Mouse (Mus musculus) layer of hippocampus, adult 2 months (tissue): Measurements from ENCODE around the gene Hoxa1. TPM values are rescaled to one million over a fixed set of nuclear protein-coding genes. Genes with fewer than 3 reads are reported as not detected.

Experiments
- DNase-seq, 2 experiments: peaks; one replicate each; pipeline ENCODE4 v3.0.0; 2022; ENCODE audit warnings: low spot score in 2 of 2
- H3K27ac ChIP-seq: fragments of 200-600 bp; 2 replicates; pipeline ENCODE4 v1.8.1; 2022
- H3K4me3 ChIP-seq: fragments of 200-600 bp; 2 replicates; pipeline ENCODE4 v1.8.1; 2022; ENCODE audit warnings: mild to moderate bottlenecking
- CTCF ChIP-seq: fragments of 200-600 bp; conservative IDR thresholded peaks from 2 replicates; pipeline ENCODE4 v1.8.1; 2022; ENCODE audit warnings: antibody characterized with exemption, mild to moderate bottlenecking, moderate library complexity
- total RNA-seq, 2 experiments: library from RNA; stranded (reverse); gene quantifications; 2 replicates each; pipeline ENCODE4 v1.2.3; 2021

The Hoxa1 gene
- total RNA-seq, 2 experiments from 2014 or later, result not detected

DNA sequence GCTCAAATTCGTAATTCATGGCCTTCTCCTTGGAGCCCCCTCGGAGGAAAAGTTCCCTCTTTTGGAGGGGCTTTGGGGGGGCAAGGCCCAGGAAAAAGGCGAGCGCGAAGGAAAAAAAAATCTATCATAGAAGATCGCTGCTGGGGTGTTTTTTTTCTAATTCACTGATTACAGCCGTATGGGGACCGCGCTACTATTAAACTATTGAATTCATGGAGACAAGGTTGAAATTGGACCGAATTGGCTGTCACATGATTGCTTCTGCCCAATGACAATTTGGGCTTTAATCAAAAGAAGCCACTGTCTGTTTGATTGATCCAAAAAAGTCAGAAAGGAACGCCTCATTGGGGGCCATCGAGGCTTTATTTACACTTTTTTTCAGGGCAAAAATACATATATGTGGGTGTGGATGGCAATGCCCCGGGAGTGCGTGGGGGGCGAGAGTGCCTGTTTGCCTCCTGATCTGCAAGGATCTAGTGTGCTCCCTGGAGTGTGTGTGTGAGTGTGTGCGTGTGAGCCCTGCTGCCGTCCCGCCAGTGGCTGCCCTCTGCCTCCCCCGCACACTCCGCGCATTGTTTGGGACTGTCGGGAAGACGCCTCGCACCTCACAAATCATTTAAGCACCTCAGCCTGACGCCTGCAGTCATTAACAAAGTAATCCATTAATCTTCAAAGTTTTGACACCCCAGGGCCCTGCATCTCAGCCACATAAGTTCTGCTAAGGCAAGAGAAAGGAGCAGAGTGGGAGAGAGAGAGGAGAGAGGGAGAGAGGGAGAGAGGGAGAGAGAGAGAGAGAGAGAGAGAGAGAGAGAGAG lies 6.7 kb upstream of the Hoxa1 start, which contains the start of gene Hoxa2:
Gene Hoxa2, minus strand, starts transcription at position 206 of the 815 bp plus-strand sequence.
- Histone ChIP-seq H3K4me3 (no peak within 1 kb of the TSS), H3K27ac (no peak within 1 kb of the TSS)
- TF ChIP-seq CTCF, result no peak
- no peak for DNase-seq

DNA sequence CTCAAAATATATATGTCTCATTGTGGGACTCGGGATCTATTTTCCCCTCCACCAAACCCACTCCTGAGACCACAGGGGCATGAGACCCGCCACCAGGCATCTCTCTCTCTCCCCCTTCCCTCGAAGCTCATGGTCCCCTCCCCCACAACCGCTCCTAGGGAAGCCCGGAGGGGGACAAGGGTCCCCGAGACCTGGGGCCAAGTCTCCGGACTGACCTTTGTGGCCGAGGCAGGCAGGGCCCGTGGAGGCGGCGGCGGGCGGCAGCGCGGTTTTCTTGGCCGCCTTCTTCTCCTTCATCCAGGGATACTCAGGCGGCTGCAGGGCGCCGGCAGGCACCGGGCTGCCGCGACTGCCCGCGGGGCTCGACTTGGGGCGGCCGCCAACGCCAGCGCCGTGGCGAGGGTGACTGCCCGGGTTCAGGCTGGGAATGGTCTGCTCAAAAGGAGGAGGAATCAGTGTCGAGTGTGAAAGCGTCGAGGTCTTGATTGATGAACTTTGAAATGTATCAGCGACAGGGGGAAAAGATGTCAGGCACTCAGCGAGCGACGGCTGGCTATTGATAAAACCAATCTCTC lies 6.0 kb upstream of the Hoxa1 start:
- no peak for TF ChIP-seq CTCF
- Histone ChIP-seq H3K27ac (no peak overlapping the region), H3K4me3 (no peak overlapping the region)
- DNase-seq, result no peak

DNA sequence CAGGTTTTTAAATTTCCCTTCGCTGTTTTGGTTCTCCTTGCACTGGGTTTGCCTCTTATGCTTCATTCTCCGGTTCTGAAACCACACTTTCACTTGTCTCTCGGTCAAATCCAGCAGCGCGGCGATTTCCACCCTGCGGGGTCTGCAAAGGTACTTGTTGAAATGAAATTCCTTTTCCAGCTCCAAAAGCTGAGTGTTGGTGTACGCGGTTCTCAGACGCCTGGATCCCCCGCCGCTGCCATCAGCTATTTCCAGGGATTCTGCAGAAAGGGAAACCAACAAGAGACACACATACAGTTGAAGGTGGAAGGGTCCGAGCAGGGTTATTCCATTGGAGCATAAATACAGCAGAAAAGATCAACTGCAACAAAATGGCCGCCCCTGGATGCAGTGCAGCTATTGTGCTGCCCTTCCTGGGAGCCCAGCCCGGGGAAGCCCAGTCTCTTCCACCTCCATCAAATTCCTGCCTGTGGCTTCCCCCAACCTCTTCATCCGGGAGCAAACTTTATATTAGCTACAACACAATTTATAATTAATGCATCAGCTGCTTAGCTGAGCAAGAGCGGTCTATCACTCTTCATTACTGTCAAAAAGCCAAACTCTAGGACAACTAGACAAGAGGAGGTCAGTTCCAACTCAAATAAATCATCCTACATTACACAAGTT lies 5.4 kb upstream of the Hoxa1 start:
- TF ChIP-seq CTCF, result no peak
- DNase-seq, result no peak
- Histone ChIP-seq H3K4me3 (no peak overlapping the region), H3K27ac (no peak overlapping the region)

DNA sequence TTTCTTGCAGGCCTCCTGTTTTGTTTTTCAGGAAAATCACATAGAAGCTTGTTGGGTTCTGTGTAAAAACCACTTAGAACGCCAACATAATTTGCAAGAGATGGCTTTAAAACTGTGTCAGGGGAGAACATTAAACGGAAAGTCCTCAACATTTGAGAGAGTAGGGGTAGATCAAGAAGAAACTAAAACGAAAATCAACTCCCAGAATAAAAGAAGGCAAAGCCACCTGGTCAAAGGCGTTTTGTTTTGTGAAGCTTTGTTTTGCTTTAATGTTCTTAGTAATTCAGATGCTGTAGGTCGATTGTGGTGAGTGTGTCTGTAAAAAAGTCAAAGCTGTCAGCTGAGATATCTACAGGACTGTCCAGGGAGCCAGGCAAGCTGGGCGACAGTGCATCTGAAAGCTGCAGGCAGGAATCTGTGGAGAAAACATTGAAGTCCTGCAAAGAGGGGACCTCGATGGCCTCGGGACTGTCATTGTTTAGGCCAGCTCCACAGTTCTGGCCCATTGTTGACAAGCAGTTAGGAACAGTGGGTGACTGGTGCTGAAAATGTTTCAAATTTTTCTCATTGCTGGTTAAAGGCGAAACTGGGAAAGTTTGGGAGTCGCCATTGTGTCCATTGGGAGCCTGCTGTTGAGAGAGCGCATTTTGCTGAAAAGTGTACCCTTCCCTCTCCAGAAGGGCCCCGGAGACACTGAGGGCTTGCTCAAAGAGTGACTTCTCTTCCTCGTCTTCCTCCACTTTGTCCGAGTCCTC lies 4.7 kb upstream of the Hoxa1 start:
- Histone ChIP-seq H3K27ac (no peak overlapping the region), H3K4me3 (no peak overlapping the region)
- no peak for DNase-seq
- TF ChIP-seq CTCF, result no peak

DNA sequence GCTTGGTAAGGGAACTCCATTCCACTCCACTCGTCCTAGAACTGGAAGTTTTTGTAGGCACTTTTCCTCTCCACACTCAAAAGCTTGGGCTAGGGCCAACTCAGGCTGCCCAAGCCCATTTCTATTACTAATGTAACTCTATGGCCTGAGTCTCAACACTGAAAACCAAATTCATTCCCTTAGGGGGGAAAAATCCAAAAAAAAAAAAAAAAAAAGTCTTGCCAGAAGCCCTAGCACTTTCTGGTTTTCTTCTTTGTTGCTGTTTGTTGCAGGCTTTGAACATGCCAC lies 3.9 kb upstream of the Hoxa1 start:
- H3K27ac ChIP-seq, result no peak overlapping the region
- no peak for TF ChIP-seq CTCF
- H3K4me3 ChIP-seq, result no peak overlapping the region
- no peak for DNase-seq

DNA sequence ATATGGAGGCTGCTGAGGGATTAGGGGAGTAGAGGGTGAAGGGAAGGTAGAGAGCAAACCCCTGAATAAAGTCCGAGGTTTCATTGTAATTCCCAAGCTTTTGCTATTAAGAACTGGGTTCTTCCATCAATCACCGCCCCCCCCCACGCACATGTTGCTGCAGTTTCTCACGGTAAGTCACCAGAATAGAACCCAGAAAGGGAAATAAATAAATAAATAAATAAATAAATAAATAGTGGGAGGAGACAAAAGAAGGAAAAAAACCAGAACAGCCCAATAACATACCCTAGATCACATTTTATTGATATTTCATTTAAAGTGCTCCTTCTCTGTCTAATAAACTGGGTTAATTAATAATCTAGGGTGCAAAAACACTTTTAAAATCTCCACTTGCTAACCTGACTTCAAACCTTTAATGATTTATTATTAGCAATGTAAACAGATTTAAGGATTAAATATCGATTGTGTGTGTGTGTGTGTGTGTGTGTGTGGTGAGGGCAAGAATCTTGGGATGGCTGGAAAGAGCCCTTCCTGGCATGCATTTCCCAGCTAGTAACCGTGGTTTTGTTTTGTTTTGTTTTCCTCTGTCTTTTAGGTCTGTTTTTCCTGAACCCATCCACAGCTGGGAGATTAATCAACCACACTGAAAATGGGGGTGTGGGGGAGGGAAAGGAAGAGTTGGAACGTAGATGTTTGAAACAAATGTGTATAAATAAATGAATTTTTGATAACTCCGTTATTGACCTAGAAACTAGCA lies 3.4 kb upstream of the Hoxa1 start:
- H3K4me3 ChIP-seq, result no peak overlapping the region
- no peak overlapping the region for H3K27ac ChIP-seq
- no peak for TF ChIP-seq CTCF
- no peak for DNase-seq

DNA sequence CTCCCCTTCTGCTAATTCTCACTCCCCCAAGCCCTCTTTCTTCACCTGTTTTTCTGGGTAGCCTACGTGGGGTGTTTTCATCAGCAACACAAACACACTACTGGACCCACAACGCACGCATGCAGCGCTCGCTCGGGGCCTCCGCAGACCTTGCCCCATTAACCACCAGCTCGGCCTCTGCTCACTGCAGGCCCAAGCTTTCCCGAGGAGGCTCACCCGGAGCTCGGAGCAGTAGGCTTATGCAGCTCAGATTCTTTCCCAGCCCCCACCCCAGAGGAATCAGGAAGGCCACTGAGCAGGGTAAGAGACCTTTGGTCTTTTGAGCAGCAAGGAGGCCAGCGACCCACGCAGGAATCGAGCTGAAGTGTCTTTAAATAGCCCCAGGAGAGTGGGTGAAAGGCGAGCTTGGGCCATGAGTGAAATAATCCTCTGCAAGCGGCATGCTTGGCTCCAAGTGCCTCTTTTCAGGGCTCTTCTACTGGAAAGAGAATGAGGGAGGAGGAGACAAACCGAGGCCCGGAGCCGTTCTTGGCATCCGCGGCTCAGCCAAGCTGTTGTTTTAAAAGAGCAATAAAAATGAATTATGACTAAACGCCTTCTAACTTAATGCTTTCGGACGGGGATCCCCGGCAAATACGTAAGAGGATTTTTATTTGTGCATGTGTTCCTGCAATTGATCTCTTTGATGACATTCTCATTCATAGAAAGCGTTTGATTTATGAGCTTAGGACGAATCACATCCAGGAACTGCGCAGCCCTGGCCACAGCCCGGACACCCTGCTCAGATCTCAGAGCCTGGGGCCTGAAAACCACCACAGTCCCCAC lies 2.6 kb upstream of the Hoxa1 start:
- Histone ChIP-seq H3K27ac (no peak overlapping the region), H3K4me3 (no peak overlapping the region)
- TF ChIP-seq CTCF, result no peak
- DNase-seq, result no peak

DNA sequence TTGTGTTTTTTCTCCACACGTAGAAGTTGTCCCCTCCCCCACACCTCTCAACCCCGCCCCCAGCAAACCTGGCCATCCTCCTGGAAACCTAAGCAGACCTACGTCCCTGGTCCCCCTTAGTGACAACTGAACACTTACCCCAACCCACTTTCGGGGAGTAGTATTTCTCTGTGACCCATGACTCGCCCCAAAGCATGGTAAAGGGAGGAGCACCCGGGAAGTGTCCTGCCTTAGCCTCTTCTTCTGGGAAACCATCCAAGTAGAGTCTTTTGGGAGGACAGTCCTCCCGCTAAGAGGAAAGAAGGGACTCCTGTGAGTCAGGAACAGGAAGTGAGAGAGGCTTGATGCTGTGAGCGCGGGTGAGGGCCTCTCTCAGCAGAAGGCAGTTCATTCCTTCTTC lies 1.9 kb upstream of the Hoxa1 start:
- TF ChIP-seq CTCF, result no peak

DNA sequence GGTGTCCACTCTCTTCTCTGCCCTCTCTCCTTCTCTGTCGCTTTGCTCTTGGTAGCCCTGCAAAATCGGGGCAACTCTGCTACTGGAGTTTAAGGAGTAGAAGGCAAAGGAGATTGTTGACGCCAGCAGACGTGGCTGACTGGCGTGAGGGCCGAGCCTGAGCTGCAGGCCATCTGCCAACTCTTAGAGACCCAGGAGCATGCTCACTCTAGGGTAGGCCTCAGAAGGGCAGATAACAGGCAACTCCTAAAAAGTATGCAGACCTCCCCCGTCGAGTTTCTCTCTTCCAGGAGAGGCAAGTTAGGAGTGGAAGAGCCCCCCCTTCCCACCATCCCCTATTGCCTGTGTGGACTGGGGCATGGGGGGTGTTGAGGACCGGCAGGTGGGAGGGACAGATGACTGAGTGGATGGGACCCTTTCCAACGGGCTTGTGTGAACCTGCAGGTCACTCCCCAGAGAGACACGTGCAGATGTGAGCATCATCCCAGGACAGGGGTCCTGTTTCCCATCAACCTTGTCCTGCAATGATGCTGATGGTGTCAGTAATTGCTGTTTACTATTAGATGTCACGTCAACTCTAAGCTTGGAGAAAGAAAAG lies 1.1 kb upstream of the Hoxa1 start:
- no peak for DNase-seq
- no peak overlapping the region for H3K4me3 ChIP-seq
- TF ChIP-seq CTCF, result no peak
- H3K27ac ChIP-seq, result no peak overlapping the region

More for the DNA sequence above, 1.9 kb upstream of the Hoxa1 start:
- Histone ChIP-seq H3K4me3 (no peak overlapping the region), H3K27ac (no peak overlapping the region)
- no peak for DNase-seq

DNA sequence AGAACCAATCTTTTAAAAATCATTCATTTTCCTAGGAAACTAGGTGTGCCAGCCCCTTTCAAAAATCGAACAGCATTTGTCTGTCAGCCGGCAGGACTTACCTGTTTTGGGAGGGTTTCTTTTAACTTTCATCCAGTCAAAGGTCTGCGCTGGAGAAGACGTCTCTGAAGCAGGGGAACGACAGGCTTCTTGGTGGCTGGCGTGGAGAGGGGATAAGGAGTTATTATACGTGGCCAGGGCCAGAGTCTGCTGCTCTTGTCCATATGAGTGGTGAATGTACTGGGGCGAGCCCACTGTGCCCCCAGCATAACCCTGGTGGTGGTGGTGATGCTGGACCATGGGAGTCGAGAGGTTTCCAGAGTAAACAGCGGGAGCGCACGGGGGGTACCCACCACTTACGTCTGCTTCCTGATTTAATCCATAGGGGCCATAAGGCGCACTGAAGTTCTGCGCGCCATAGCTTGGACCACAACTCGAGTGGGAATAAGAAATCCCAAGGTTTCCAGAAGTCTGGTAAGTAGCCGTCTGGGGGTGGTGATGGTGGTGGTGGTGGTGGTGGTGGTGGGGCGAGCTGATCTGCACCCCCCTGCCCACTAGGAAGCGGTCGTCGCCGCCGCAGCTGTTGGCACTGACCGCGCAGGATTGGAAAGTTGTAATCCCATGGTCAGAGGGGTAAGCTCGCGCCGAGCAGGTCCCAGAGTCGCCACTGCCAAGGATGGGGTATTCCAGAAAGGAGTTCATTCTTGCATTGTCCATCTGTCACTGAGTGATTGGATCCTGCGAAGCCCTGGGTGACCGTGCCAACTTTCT lies 446 bp downstream of the Hoxa1 start:
- DNase-seq, result no peak
- peak overlapping the region; percentile 43; the same call in 1 of the 2 replicates for H3K4me3 ChIP-seq
- no peak overlapping the region for H3K27ac ChIP-seq
- TF ChIP-seq CTCF, result no peak
